Mouse (Mus musculus) layer of hippocampus, postnatal 14 days (tissue): ENCODE measurements around the gene Cybb. TPM values are rescaled to one million over a fixed set of nuclear protein-coding genes. Genes with fewer than 3 reads are reported as not detected.
"Not testable (repeated sequence)": the region's sequence is repeated elsewhere in the genome, so short reads cannot be mapped to it uniquely, and the experiment has no call there.

Experiments used
- DNase-seq, 2 experiments: peaks; one replicate each; pipeline ENCODE4 v3.0.0; 2021 to 2022; ENCODE audit warnings: low spot score in 2 of 2, mixed read lengths in 1 of 2
- long read RNA-seq, 2 experiments: library from polyadenylated mRNA; stranded (forward); transcript quantifications; one replicate each; pipeline ENCODE4 v2.0.0; 2021
- total RNA-seq, 2 experiments: library from RNA; stranded (reverse); gene quantifications; 2 replicates each; pipeline ENCODE4 v1.2.3; 2021

The Cybb gene
- under 1 TPM; 0.21 to 0.83 TPM for total RNA-seq
- long read RNA-seq, experiment 1, result 0 reads
- long read RNA-seq, experiment 2, result 0 reads

DNA sequence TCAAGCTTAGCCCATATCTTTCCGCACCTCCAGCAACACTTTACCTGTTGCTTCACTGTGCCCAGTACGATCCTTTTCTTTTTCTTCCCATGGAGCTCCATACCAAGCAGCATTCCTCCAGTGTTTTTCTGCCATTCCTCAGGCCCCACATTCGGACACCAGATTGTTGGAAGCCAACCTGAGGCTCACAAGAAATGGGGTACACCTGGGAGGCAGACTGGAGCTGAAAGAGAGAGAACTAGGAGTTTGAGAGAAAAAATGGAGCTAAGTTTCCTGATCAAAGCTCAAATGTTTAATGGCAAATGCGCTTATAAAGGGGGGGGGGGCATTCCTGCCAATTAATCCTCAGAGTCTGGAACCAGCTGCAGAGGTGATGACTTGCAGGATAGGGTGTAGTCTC, at the start of gene Cybb:
Gene Cybb, minus strand, starts transcription at position 101 of the 400 bp plus-strand sequence.
- DNase-seq, result no peak

- no peak for DNase-seq
Observed at GRCm38 (mm10) chrX:9536881-9537280, 49.3 kb upstream of the Cybb start.

- peak in 1 of 2 experiments; percentile 23 for DNase-seq
Observed at GRCm38 (mm10) chrX:9519969-9520368, 32.4 kb upstream of the Cybb start.

- DNase-seq, result not testable (repeated sequence)
Observed at GRCm38 (mm10) chrX:9517531-9517930, 30.0 kb upstream of the Cybb start.

- not testable (repeated sequence) for DNase-seq
Observed at GRCm38 (mm10) chrX:9475036-9475435, 12.5 kb downstream of the Cybb start.

- DNase-seq, result no peak
Observed at GRCm38 (mm10) chrX:9474440-9474839, 13.1 kb downstream of the Cybb start.

DNA sequence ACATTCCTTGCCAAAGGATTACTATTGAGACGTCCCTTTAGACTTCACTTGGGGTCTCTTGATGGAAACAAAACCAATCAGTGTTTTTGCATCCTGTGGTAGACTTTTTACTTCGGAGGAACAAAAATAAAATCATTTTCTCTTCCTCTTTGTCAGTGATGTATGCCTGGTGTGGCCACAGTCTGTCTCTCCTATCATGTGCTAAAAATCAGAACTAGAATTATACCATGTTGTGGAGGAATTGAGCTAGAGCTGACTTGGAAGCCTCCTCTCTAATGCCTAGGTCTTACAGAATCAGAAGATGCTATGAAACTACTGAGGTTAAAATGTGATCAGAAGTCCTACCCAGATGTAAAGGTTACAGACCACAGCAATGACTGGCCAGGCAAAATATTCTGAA, 13.8 kb downstream of the Cybb start:
- DNase-seq, result no peak

DNA sequence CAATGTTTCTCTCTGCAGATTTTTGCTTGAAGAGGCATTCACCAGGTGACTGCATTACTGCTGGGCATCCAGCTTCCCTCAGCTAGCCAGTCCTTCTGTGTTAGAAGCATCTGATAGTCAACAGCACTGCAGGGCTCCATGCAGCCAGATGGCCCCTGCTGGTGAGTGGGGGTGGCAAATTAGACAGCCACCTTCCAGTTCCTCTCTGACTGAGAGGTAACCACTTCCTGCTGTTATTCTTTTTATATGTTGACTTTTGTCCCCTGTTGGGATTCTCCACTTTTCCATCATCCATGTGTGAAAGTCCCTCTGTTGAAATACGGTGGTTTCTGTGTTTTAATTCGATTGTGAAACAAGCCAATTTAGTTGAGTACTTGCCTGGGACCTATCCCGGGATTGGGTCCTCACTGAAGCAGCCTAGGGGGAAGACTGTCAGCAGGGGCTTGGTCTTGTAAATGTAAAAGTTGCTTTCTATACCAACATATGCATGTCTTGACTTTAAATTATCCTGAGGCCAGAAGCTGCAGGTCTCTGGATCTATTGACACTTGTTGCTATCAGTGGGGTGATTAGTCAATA, 16.7 kb downstream of the Cybb start:
- DNase-seq, result no peak

GRCm38 (mm10) chrX:9469100-9469499, 18.5 kb downstream of the Cybb start:
- no peak for DNase-seq

DNA sequence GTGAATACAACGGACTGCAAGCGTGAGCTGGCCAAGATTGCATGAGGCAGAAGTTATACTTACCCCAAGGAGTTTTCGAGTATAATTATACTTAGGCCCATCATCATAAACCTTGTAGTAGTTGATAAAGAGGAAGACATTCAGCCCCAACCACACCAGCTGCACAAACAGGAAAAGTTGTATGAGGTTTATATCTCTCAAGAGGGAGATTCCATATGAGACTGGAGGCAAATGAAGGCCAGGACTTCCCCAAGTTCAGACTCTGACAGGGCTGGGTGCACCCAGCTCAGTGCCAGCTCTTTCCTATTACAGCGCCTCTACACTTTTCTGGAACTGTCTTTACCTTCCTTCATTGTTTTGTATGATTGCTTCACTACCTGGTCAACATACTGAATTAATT, 20.6 kb downstream of the Cybb start:
- DNase-seq, result no peak

- DNase-seq, result no peak
Observed at GRCm38 (mm10) chrX:9465890-9466289, 21.7 kb downstream of the Cybb start.

DNA sequence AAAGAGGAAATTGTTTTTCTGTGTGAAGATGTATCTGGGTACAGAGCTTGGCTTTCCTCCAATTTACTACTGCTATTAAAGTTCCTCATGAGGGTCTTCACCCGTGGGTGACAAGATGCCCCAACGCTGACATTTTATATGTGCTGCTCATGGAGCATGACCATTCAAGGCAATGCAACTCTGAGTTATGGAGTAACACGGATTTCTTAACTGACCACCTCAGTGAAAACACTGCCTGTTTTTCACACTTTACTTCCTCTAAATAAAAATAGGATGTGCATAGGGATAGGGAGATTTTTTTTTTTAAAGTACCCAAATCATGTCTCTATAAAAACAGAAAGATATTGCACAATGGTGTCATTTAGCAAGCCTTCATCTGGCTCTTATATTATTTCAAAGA, 24.9 kb downstream of the Cybb start:
- no peak for DNase-seq

DNA sequence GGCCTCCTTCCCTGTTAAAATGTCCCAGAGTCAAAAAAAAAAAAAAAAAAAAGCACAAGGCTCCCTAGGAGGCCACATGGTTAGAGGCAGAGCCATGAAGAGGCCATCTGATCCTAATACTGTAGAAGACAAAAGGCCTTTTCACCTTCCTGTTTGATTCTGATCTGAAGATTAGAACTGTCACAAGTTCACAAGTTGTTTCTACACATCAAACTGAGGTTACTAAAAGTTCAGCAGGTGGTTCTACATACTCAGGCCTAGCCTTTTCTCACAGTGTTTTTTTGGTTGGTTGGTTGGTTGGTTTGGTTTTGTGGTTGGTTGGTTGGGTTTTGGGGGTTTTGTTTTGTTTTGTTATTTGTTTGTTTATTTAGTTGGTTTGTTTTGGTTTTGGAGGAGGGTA, 26.2 kb downstream of the Cybb start:
- no peak for DNase-seq

- no peak for DNase-seq
Observed at GRCm38 (mm10) chrX:9460387-9460930, 27.1 kb downstream of the Cybb start.

GRCm38 (mm10) chrX:9452375-9452774, 35.2 kb downstream of the Cybb start:
- no peak for DNase-seq

DNA sequence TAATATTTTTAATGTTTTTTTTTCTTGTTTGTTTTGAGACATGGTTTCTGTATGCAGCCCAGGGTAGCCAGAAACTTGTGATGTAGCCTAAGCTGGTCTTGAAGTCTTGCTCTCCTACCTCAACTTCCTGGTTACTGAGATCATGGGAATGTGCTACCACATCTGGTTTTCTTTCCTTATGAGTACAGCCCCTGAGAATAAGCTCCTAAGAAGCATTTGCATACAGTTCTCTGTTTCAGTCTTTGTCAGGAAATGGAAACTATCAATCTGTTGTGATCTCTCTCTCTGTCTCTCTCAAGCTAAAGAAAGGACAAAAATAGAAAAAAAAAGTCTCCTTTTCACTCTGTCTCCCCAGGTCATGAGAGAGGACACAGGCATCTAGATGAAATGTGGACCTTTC, 40.3 kb downstream of the Cybb start:
- DNase-seq, result no peak

DNA sequence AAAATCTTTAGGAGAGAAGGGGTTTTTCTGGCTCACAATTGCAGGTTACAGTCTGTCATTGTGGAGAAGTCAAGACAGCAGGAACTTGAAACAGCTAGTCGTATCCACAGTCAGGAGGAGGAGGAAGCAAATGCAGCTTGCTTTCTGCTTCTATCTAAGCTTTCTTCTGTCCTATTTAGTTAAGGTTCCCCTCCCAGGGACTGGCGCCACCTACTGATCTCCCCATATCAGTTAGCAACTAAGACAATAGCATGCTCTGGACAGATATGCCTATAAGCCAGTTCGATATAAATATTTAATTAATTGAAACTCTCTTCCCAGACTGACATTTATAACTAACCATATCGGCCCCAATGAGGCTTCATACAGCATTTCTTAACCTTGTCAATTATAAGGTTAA, 46.5 kb downstream of the Cybb start:
- no peak for DNase-seq

GRCm38 (mm10) chrX:9440556-9440955, 47.0 kb downstream of the Cybb start:
- no peak for DNase-seq

- no peak for DNase-seq
Observed at GRCm38 (mm10) chrX:9439257-9439656, 48.3 kb downstream of the Cybb start.

- DNase-seq, result no peak
Observed at GRCm38 (mm10) chrX:9413889-9414288, 73.7 kb downstream of the Cybb start.
